Mouse (Mus musculus) small intestine, adult 10 weeks (tissue): ENCODE measurements around the gene Olfr5. TPM values are rescaled to one million over a fixed set of nuclear protein-coding genes. Genes with fewer than 3 reads are reported as not detected.

ENCODE experiments used
- polyA plus RNA-seq: library from polyadenylated mRNA; stranded (reverse); fragments of 350-450 nt; fragmentation: Illumina TruSeq; extraction: RNeasy Lipid Tissue Mini Kit (QIAGEN cat#74804); gene quantifications from one replicate; pipeline ENCODE4 v1.2.3, GENCODE M21; 2014; ENCODE audit warnings: low replicate concordance

The Olfr5 gene
- polyA plus RNA-seq: not detected

DNA sequence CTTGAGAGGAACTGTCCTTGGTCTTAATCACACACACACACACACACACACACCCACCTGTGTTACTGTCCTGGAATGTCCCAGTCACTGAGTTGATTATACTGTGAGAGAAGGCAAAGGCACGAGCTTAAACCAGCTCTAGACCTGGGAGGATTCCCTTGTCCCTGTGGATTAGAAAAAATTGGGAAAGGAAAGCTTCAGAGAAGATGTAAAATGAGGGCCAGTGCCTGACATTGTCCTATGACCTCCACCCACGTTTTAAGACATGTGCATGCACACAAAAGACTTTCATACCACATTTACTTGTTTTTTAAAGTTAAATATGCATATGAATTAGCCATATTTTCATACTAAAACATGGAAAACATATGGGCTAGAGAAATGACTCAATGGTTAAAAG lies at the start of gene Olfr5:
Gene Olfr5 (minus strand): TSS at position 101 of the 400 bp plus-strand sequence.

DNA sequence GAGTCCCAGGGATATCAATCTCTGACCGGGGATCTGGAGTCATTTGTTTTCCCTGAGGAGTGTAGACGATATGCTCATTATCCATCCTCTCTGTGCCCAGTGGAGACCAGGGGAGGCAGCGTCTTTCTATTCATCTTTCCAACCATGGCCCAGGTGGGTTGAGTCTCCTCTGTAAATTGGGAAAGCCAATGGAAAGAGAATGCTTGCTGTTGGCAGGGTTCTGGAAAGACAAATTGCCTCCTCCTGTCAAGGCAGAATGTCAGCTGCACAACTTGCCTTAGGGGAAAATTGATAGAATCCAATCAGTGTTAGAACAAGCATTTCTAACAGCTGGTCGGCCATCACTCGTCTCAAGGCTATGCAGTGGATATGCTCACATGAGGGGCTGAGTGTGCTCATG lies 36.1 kb upstream of the Olfr5 start, which contains the start of gene Olfr1349:
Gene Olfr1349 (minus strand): TSS at position 101 of the 400 bp plus-strand sequence.

DNA sequence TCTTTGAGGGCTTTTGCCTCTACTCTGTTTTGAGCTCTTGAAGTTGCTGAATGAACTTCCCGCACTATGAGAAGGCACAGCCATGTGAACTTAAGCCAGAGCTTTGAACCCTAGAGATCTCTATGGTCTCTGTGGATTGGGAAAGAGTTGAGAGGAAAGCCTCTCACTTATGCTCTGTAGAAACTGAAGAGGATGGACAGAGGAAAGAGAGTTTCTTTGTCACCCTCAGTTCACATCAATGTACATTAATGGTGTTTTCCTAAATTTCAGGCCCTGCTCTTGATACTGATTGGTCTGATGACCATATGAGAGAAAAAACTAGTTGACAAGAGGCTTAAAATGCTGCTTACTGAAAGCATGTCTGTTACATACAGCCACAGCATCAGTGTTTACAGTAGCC lies 21.9 kb upstream of the Olfr5 start, which contains the start of gene Olfr1348:
Gene Olfr1348 (minus strand): TSS at position 101 of the 400 bp plus-strand sequence.

DNA sequence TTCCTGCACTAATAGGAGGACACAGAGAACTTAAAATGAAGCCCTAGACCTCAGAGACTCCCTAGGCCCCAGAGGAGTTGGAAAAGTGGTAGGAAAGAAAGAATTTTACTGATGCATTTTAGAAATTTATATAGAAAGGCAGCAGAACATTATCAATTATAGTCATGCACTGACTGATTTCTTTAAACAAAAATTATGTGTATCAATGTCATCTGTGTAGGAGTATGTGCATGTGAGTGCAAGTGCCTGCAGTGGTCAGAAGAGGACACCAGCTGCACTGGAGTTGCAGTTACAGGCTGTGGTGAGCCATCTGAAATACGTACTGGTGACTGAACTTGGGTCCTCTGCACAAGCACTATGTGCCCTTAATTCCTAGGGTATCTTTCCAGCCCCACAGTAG lies 12.9 kb upstream of the Olfr5 start, which contains the start of gene Olfr1347:
Gene Olfr1347 (minus strand): TSS at position 101 of the 400 bp plus-strand sequence.

DNA sequence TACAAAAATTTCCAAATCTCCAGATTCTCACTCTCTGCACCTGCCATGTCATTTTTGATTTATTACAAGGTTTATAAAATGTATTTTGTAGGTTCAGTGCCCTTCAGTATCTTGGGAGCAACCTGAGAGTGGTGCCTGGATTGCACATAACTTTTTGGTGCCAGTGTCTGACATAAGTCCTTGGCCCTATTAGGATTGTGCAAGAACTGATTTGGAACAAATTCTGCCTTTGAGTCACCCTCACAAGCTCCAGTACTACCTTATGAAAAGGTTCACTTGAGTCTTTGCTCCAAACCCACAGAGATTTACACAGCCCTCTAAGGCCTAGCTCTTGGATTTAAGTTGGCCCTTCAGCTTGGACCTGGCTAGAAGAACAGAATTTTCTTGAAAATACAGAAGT lies 19.8 kb downstream of the Olfr5 start, which contains the start of gene Olfr1346:
Gene Olfr1346 (plus strand): TSS at position 151 of the 400 bp plus-strand sequence.

DNA sequence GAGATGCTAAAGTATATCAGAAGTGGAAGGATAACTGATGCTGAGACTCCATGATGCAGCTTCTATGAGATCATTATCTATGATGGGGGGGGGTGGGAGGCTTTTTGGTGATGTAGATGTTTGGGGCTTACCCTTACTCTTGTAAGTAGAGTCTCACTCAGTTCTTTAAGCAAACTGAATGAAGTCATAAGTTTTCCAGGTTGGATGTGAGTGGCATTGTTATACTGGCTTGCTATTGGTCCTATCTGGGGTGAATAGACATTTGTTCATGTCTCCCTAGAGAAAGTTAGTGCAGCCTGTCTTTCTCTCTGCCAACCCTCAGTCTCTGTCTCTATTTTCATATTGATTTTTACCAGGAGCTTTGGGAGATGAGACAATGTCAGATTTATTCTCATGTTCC lies 30.9 kb downstream of the Olfr5 start, which contains the start of gene Olfr1336:
Gene Olfr1336 (plus strand): TSS at position 301 of the 400 bp plus-strand sequence.

DNA sequence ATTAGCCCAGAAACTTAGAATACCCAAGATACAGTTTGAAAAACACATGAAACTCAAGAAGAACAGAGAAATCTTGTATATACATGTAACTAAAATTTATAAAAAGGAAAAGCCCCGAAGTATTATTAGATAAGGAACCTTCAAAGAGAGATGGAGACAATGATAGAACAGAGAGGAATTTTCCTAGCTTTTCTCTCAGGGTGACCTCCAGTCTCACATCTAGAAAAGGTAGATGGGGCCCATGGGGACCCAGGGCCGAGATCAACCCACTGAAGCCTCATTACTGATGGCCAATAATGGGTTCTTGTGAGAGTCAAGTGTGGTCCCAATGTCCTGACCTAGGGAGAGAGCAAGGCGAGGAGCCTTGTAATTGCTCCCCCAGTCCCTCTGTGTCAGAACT lies 48.4 kb downstream of the Olfr5 start, which contains the start of gene Olfr1344:
Gene Olfr1344 (plus strand): TSS at position 301 of the 400 bp plus-strand sequence.

Other genes with a start within 250 kb of the Olfr5 start
- gene Epp13, start 234.2 kb downstream of the Olfr5 start, polyA plus RNA-seq: not detected
- 3.2 TPM for gene Zfp667, start 200.4 kb downstream of the Olfr5 start, polyA plus RNA-seq
- gene Zfp583, start 155.7 kb downstream of the Olfr5 start, polyA plus RNA-seq: 2.0 TPM
- not detected for gene Gm3854, start 143.2 kb downstream of the Olfr5 start, polyA plus RNA-seq
- 2.0 TPM for gene Zfp78, start 123.7 kb downstream of the Olfr5 start, polyA plus RNA-seq
- gene Zfp28, start 103.6 kb downstream of the Olfr5 start, polyA plus RNA-seq: 7.4 TPM
- gene Smim17, start 88.2 kb downstream of the Olfr5 start, polyA plus RNA-seq: not detected
- gene Gm20715, start 76.7 kb downstream of the Olfr5 start, polyA plus RNA-seq: not detected
- not detected for gene Olfr1344, start 48.3 kb downstream of the Olfr5 start, polyA plus RNA-seq
- not detected for gene Olfr1336, start 30.8 kb downstream of the Olfr5 start, polyA plus RNA-seq
- gene Olfr1346, start 19.8 kb downstream of the Olfr5 start, polyA plus RNA-seq: not detected
- gene Olfr1347, start 12.8 kb upstream of the Olfr5 start, polyA plus RNA-seq: not detected
- not detected for gene Olfr1348, start 21.8 kb upstream of the Olfr5 start, polyA plus RNA-seq
- gene Olfr1349, start 36.0 kb upstream of the Olfr5 start, polyA plus RNA-seq: not detected
- gene Olfr1350, start 77.9 kb upstream of the Olfr5 start, polyA plus RNA-seq: not detected
- gene Zim1, start 209.5 kb upstream of the Olfr5 start, polyA plus RNA-seq: 0.52 TPM
- 8.9 TPM for gene Peg3, start 243.5 kb upstream of the Olfr5 start, polyA plus RNA-seq
- gene Usp29, start 243.6 kb upstream of the Olfr5 start, polyA plus RNA-seq: 0.74 TPM